Mouse (Mus musculus) forebrain, embryonic 12.5 days (tissue): Measurements from ENCODE around the gene Pde4d. TPM values are rescaled to one million over a fixed set of nuclear protein-coding genes. Genes with fewer than 3 reads are reported as not detected.
A peak's percentile ranks its signal among the peaks of the same experiment; 100 is the strongest.

Experiments
- ATAC-seq: fragments of 200-750 bp; cut with Nextera tagmentation; 2 replicates; pipeline ENCODE4 v1.8.0; 2017; ENCODE audit warnings: moderate TSS enrichment; ENCODE audit not compliant: low FRiP score
- H3K27ac ChIP-seq: fragments of 300-500 bp; sonication (generic); 2 replicates; pipeline ENCODE4 v1.5.1; 2016; ENCODE audit warnings: mild to moderate bottlenecking
- H3K27me3 ChIP-seq: fragments of 300-500 bp; sonication (generic); 2 replicates; pipeline ENCODE4 v1.6.1; 2016; ENCODE audit warnings: mild to moderate bottlenecking
- H3K36me3 ChIP-seq: fragments of 300-500 bp; sonication (generic); replicated peaks from 2 replicates; pipeline ENCODE4 v1.6.1; 2016; ENCODE audit warnings: mild to moderate bottlenecking
- H3K4me1 ChIP-seq: fragments of 300-500 bp; sonication (generic); 2 replicates; pipeline ENCODE4 v1.6.1; 2016
- H3K4me2 ChIP-seq: fragments of 300-500 bp; sonication (generic); 2 replicates; pipeline ENCODE4 v1.6.1; 2016; ENCODE audit warnings: mild to moderate bottlenecking, moderate library complexity
- H3K4me3 ChIP-seq: fragments of 300-500 bp; sonication (generic); replicated peaks from 2 replicates; pipeline ENCODE4 v1.5.1; 2016; ENCODE audit warnings: mild to moderate bottlenecking
- H3K9ac ChIP-seq: fragments of 300-500 bp; sonication (generic); 2 replicates; pipeline ENCODE4 v1.6.1; 2016; ENCODE audit warnings: mild to moderate bottlenecking
- H3K9me3 ChIP-seq: fragments of 300-500 bp; sonication (generic); 2 replicates; pipeline ENCODE4 v1.6.1; 2016
- WGBS: fragments of 180-500 bp; shearing (Covaris S2); methylation state at CpG from one replicate; pipeline ENCODE4 v1.1.7; 2016; 5-methylcytosine and 5-hydroxymethylcytosine counted together
- polyA plus RNA-seq: library from polyadenylated mRNA; unstranded; fragments of >200 nt; fragmentation: Nextera tagmentation; extraction: Ambion mirVana; gene quantifications from 2 replicates; pipeline ENCODE4 v1.2.1, GENCODE M21; 2016

The Pde4d gene
- polyA plus RNA-seq, 1 experiment from 2014 or later, result 15.0 TPM

- H3K4me2 ChIP-seq, result no peak overlapping the region
- no peaks in the 10 kb centered on the region for H3K36me3 ChIP-seq
- WGBS, result 94% methylated on average over 6 of the region's 6 CpGs
- no peaks in the 10 kb centered on the region for H3K27me3 ChIP-seq
- H3K27ac ChIP-seq, result no peak overlapping the region
- H3K9ac ChIP-seq, result no peak overlapping the region
- H3K9me3 ChIP-seq, result no peaks in the 10 kb centered on the region
- H3K4me3 ChIP-seq, result no peak overlapping the region
- no peak for ATAC-seq
- no peaks in the 10 kb centered on the region for H3K4me1 ChIP-seq
These were observed 1209.4 kb downstream of the Pde4d start for GRCm38 (mm10) chr13:109659103-109659502.

GRCm38 (mm10) chr13:109661345-109661744 is 1211.6 kb downstream of the Pde4d start:
- Histone ChIP-seq H3K4me2 (no peak overlapping the region), H3K4me1 (peaks cover 8% of the 10 kb centered on the region; the same call in 1 of the 2 replicates), H3K9me3 (no peaks in the 10 kb centered on the region), H3K36me3 (no peaks in the 10 kb centered on the region), H3K4me3 (no peak overlapping the region), H3K9ac (no peak overlapping the region), H3K27ac (no peak overlapping the region), H3K27me3 (no peaks in the 10 kb centered on the region)
- 90% methylated on average over 3 of the region's 3 CpGs for WGBS
- no peak for ATAC-seq

DNA sequence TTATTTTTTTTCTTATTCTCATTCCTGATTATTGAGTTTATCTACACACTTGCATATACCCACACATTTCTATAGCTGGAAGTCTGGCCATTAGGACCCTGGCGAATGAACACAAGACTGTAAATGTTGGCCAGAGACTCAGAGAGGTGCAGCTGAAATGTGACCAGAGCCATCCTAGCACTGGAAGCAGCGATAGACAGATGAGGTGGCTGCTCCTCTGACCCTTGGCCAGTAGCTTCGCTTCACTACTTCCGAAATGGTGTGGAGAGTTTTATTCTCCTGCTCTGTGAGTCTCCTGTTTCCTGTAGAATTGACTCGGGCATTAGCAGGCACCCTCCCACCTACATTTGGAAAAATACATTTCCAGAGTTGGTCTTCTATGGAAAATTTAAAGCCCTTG is 1212.4 kb downstream of the Pde4d start:
- no peak for ATAC-seq

DNA sequence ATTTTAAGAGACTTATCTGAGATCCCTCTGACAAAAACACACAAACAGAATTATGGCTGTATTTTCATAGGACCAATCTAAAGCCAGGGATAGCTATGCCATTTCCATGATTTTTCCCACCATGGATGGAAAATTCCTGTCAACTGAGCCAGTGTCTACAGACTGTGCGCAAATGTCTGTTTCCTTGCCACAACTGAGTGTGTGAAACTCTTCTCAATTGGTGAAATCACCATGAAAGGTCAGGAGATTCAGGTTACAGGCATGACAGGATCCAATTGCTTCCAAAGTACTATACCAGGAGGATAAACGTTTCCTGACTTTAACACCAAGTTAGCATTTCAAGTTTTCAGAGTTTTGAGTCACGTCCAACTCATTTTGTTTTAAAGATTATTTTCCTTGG is 1213.0 kb downstream of the Pde4d start:
- 71% methylated on average over 3 of the region's 3 CpGs for WGBS

More for the DNA sequence above, 1212.4 kb downstream of the Pde4d start:
- Histone ChIP-seq H3K4me1 (peaks cover 8% of the 10 kb centered on the region; the same call in 1 of the 2 replicates), H3K4me3 (no peak overlapping the region), H3K9me3 (no peaks in the 10 kb centered on the region), H3K9ac (no peak overlapping the region), H3K27ac (no peak overlapping the region), H3K36me3 (no peaks in the 10 kb centered on the region), H3K4me2 (no peak overlapping the region), H3K27me3 (no peaks in the 10 kb centered on the region)
- 79% methylated on average over 5 of the region's 5 CpGs for WGBS

DNA sequence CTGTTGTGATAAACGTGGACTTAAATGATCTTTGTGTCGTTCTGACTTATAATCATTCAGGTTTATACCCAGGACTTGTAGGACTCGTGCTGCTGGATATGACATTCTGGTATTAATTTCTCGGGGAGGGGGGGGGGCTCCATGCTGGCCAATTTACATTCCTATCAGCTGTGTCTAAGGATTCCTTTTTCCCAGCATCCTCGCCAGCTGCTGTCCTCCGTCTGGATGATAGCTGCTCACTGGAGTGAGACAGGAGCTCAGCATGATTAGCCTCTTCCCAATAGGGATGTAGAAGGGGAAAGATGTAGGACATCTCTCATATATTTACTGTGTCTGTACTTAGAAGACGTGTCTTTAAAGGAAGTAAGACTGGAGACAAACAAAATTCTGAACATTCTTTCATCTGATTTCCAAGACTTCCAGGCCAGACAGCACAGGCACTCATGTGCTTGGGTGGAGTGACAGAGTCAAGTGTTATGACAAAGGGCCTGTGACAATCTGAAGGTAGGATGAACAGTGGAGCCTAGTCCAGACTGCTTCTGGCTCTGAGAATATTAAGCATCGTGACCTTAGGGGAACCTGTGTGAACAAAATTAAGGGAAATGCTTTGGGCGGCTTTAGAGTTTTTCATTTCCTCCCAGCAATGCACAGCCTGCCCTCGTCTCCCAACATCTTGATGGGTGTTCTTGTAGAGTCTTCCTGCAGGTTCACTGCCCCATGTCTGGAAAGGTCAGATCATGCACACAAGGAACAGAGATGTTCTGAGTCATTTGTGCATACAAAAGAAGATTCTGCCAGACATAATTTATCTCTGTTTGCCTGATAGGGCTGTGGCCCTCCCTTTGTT is 1215.4 kb downstream of the Pde4d start:
- 0 out of 2 replicates have a peak, but pooled peaks have one; percentile 41 for ATAC-seq
- Histone ChIP-seq H3K4me2 (no peak overlapping the region), H3K9me3 (no peaks in the 10 kb centered on the region), H3K27me3 (no peaks in the 10 kb centered on the region), H3K9ac (no peak overlapping the region), H3K36me3 (no peaks in the 10 kb centered on the region), H3K4me3 (no peak overlapping the region), H3K27ac (no peak overlapping the region), H3K4me1 (peaks cover 8% of the 10 kb centered on the region; the same call in 1 of the 2 replicates)
- 69% methylated on average over 10 of the region's 10 CpGs for WGBS

More for the DNA sequence above, 1213.0 kb downstream of the Pde4d start:
- Histone ChIP-seq H3K4me1 (peaks cover 8% of the 10 kb centered on the region; the same call in 1 of the 2 replicates), H3K4me2 (no peak overlapping the region), H3K9ac (no peak overlapping the region), H3K27ac (no peak overlapping the region), H3K27me3 (no peaks in the 10 kb centered on the region), H3K36me3 (no peaks in the 10 kb centered on the region), H3K4me3 (no peak overlapping the region), H3K9me3 (no peaks in the 10 kb centered on the region)
- no peak for ATAC-seq

- no peak overlapping the region for H3K4me3 ChIP-seq
- no peaks in the 10 kb centered on the region for H3K9me3 ChIP-seq
- ATAC-seq, result no peak
- no peak overlapping the region for H3K27ac ChIP-seq
- no peak overlapping the region for H3K4me2 ChIP-seq
- H3K36me3 ChIP-seq, result no peaks in the 10 kb centered on the region
- no peak overlapping the region for H3K9ac ChIP-seq
- 93% methylated on average over 10 of the region's 10 CpGs for WGBS
- H3K4me1 ChIP-seq, result peaks cover 8% of the 10 kb centered on the region
- H3K27me3 ChIP-seq, result no peaks in the 10 kb centered on the region
These were observed 1216.2 kb downstream of the Pde4d start for GRCm38 (mm10) chr13:109665803-109666403.

DNA sequence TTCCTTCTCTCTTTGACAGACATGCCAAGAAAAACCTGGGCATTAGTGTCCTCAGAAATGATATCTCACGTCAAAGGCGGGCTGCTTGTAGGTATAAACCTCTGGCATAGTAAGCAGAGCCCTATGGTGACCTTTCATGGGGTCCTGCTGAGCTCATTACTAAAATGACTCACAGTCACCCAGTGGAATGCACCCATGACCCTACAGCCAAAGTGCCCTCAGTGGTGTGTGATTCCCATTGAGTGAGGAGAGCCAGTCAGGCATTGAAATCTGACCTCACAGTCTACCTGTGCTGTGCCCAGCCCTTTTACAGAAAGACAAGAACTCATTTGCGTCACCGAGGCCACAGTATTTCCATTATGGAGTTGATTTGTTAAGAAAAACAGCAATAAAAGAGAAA is 1220.2 kb downstream of the Pde4d start:
- no peaks in the 10 kb centered on the region for H3K36me3 ChIP-seq
- ATAC-seq, result no peak
- 76% methylated on average over 4 of the region's 4 CpGs for WGBS
- H3K4me3 ChIP-seq, result no peak overlapping the region
- H3K27me3 ChIP-seq, result no peaks in the 10 kb centered on the region
- H3K27ac ChIP-seq, result no peak overlapping the region
- no peak overlapping the region for H3K9ac ChIP-seq
- peaks cover 8% of the 10 kb centered on the region for H3K4me1 ChIP-seq
- H3K9me3 ChIP-seq, result no peaks in the 10 kb centered on the region
- no peak overlapping the region for H3K4me2 ChIP-seq

DNA sequence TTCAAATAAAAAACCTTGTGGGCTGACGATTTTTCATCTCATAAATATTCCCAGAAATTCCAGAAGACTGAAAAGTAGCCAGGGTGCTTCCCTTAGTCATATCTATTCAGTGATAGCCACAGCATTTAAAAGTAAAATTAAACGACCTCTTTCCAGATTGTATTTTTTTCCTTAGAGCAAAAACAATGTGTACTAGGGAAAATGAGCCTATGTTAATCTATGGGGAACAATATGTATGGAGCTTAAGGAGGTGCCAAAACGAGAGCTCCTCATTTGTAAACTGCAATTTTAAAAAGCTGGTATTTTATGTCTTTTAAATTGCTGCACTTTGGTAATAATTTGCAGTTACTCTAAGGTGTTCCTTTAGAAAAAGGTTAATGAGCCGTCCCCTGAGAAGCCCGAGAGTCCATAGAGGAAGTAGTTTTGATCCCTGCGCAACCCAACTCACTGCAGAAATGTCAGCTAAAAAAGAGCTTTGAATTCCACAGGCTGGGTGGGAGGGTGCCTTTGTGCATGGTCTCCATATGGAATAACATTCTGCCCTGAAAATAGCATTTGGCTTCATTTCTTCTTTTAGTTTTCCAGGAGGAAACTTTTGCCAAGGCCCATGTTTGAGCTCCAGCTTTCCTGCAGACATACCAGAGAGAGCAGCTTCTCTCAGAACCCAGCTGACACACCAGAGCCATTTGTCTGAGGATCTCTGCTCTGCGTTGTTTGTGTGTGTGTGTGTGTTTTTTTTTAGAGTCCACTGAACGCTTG is 1222.0 kb downstream of the Pde4d start:
- Histone ChIP-seq H3K4me3 (no peak overlapping the region), H3K36me3 (no peaks in the 10 kb centered on the region), H3K9ac (no peak overlapping the region), H3K4me1 (no peaks in the 10 kb centered on the region; the same call in none of the 2 replicates), H3K27ac (no peak overlapping the region), H3K4me2 (no peak overlapping the region), H3K27me3 (no peaks in the 10 kb centered on the region), H3K9me3 (no peaks in the 10 kb centered on the region)
- WGBS, result 44% methylated on average over 8 of the region's 8 CpGs
- no peak for ATAC-seq

GRCm38 (mm10) chr13:109677047-109677446 is 1227.3 kb downstream of the Pde4d start:
- Histone ChIP-seq H3K27me3 (no peaks in the 10 kb centered on the region), H3K4me1 (no peaks in the 10 kb centered on the region), H3K9me3 (no peaks in the 10 kb centered on the region), H3K36me3 (no peaks in the 10 kb centered on the region), H3K27ac (no peak overlapping the region), H3K9ac (no peak overlapping the region), H3K4me2 (no peak overlapping the region), H3K4me3 (no peak overlapping the region)
- ATAC-seq, result no peak
- 45% methylated on average over 4 of the region's 4 CpGs for WGBS

DNA sequence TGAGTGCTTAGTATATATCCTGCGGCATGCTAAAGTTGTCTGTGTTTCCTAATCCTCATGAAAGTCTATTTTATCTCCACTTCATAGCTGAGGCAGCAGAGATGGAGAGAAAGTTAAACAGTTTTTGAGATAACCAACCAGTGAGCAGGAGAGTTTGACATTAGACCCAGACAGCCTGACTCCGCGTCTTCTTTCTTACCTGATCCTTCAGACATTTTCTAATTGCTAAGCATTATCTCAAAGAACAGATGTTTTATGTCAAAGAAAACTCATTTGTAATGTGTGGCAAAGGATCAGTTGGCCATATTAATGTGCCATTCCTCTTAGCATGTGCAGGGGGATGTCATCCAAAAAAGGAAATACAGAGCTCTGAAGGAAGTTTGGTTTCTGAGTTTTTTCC is 1227.9 kb downstream of the Pde4d start:
- H3K27me3 ChIP-seq, result no peaks in the 10 kb centered on the region
- no peak overlapping the region for H3K9ac ChIP-seq
- H3K9me3 ChIP-seq, result no peaks in the 10 kb centered on the region
- 93% methylated on average over 3 of the region's 3 CpGs for WGBS
- no peak overlapping the region for H3K4me3 ChIP-seq
- no peaks in the 10 kb centered on the region for H3K36me3 ChIP-seq
- no peak for ATAC-seq
- no peak overlapping the region for H3K4me2 ChIP-seq
- H3K27ac ChIP-seq, result no peak overlapping the region
- no peaks in the 10 kb centered on the region for H3K4me1 ChIP-seq

- Histone ChIP-seq H3K4me2 (no peak overlapping the region), H3K36me3 (no peaks in the 10 kb centered on the region), H3K4me1 (peaks cover 3% of the 10 kb centered on the region; the same call in 1 of the 2 replicates), H3K27me3 (no peaks in the 10 kb centered on the region), H3K9ac (no peak overlapping the region), H3K27ac (no peak overlapping the region), H3K4me3 (no peak overlapping the region), H3K9me3 (no peaks in the 10 kb centered on the region)
- no peak for ATAC-seq
- 90% methylated on average over 1 of the region's 1 CpGs for WGBS
These were observed 1229.2 kb downstream of the Pde4d start for GRCm38 (mm10) chr13:109678991-109679390.

DNA sequence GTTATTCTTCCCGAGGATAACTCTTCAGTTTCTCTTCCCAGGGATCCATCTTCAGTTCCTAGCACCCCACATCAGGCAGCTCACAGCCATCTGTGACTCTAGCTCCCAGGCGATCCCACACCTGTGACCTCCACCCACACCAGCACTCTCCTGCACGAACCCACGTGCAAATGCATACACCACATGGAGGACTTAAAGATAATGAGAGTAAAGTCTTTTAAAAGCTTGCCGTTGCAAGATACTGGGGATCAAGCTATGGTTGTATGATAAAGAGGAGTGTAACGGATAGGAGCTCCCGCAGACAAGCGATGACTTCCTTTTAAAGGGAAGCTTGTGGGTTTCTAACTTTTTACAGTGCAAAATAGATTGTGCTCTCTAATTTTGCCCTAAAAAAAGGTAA is 1230.5 kb downstream of the Pde4d start:
- Histone ChIP-seq H3K27ac (no peak overlapping the region), H3K4me1 (peaks cover 12% of the 10 kb centered on the region), H3K4me2 (no peak overlapping the region), H3K9ac (no peak overlapping the region), H3K27me3 (no peaks in the 10 kb centered on the region), H3K4me3 (no peak overlapping the region), H3K36me3 (no peaks in the 10 kb centered on the region), H3K9me3 (no peaks in the 10 kb centered on the region)
- ATAC-seq, result no peak
- 87% methylated on average over 8 of the region's 8 CpGs for WGBS
